Mouse (Mus musculus) layer of hippocampus, adult 9-11 months (tissue): ENCODE results near the gene Scml4.

ENCODE experiments used
- DNase-seq: peaks from one replicate; pipeline ENCODE4 v3.0.0; 2022

Gene Scml4

DNA sequence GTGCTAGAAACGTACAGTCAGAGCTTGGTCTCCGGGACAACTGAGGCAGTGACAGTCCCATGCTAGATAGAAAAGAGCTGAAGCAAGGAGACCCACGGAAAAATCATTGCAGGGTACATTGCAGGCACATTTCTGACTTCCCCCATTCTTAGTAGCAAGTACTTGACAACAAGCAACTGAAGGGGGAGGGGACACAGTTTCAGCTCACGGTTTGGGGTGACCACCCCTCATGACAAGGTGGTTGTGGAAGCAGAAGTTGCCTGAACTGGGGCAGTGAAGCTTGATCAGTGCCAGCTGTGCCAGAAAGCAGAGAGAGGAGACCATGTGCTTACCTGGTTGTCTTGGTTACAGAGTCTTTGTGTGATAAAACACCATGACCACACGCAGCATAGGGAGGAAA lies 93.4 kb downstream of the Scml4 start:
- no peak for DNase-seq

GRCm38 (mm10) chr10:42955205-42955604 lies 95.0 kb downstream of the Scml4 start:
- DNase-seq: no peak

DNA sequence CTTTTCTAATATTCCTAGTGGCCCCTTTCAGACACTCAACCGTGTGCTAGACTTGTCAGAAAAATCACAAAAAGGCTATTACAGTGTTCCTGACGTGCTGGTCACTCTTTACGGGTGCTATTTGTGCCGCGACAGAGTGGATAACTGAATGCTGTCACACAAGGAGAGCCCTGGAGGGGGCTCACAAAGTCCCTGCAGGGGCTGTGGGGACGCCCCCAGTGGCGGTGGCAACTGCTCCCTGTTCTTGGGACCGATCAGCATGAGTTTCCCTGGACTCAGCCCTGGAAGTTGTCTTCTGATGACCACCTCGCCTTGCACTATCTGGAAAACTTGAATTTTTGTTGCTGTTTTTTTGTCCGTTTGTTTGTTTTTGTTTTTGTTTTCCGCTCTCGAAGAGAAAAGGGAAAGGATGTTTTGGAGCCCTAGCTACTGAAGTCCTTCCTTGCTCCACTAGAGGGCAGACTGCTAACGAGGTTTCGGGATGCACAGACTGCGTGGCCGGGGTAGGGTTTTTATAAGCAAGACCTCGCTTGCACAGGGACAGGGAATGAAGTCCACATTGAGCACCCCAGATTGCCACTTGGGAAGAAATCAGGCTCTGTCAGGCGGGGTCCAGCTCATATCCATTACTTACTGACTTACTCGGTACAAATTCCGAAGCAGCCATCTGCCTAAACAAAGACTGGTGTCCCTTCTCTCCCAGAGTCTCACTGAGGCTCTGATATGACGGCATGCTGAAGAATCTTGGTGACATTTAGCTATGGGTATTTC lies 97.9 kb downstream of the Scml4 start:
- DNase-seq: peak; percentile 26

- DNase-seq: no peak
Observed at GRCm38 (mm10) chr10:42958686-42959085, 98.5 kb downstream of the Scml4 start.

DNA sequence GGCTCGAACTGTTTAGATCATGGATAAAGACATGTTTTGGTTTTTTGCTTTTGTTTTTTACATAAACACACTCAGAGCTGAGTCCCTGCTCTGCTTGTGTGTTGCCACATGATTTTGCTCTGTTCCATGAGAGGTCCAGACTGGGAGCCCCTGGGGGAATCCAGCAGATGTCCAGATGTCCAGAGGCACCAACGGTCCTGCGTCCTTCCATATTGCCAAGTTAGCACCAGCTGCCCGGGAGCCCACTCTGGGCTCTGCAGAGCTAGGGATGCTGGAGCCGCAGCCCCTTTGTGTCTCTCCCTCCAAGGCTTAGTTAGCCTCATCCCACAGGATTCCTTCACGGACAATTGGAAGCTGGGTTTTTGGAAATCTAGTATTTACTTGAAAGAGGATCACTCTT lies 101.6 kb downstream of the Scml4 start:
- no peak for DNase-seq

- DNase-seq: no peak
Observed at GRCm38 (mm10) chr10:42962181-42962601, 102.0 kb downstream of the Scml4 start.

GRCm38 (mm10) chr10:42962655-42963054 lies 102.5 kb downstream of the Scml4 start:
- DNase-seq: no peak

DNA sequence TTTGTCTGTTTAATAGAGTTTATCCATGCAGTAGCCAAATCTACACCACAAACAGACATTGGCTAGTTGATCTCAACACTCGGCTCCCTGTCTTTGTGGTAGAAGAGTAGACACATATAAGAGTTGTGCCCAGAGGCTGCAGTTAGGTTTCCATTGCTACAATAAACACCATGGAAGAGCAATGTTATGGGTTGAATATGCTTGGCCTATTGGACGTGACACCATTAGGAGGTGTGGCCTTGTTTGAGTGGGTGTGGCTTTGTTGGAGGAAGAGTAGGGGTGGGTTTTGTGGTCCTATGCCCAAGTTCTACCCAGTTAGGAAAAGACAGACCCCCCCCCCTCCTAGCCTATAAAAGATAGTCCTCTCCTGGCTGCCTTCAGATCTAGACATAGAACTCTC lies 102.9 kb downstream of the Scml4 start:
- DNase-seq: no peak

DNA sequence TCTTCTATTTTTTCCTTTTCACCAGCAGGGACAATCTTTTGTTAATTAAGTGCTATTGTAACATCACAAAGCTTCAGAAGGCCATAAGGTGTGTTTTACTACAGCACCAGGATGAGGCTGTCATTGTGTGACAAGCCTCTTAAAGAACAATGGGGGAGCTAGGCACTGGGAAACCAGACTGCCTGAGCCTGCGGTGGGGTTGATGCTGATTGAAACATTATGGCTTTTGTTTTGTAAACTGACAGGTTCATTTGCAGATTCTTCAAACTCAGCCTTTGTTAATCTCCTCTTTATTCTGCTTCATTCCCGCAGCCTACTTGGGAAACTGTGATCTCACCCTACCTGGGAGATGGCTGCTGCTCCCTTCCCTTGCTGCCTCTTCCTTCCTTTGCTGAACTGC lies 108.2 kb downstream of the Scml4 start:
- DNase-seq: no peak

DNA sequence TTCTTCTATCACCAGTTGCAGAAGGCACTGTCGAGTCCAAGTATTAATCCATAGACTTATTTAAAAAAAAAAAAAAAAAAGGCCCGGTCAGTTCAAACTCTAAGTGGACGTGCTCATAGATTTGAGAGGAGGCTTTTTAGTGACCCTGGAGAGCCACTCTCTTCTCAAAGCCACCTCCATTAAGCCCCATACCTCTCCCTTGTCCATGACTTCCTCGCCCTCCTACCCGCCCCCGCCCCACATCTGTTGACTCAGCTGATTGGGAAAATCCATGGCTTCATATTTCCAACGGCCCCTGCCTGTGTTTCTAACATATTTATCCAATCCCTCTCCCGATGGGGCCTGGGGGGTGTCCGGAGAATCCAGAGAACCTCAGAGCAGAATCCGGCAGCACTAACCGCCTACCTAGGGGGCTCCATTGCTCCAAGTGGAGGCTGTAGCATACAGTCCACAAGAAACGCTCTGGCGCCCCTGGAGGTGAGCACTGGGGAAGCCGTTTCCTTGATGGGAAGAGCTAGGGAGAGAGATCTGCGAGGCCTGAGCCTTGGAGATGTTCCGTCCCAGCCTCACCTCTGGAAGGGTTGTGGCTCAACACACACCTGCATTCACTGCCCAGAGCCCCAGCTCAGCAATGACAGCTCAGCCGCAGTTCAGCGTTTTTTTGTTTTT lies 112.5 kb downstream of the Scml4 start:
- DNase-seq: no peak

GRCm38 (mm10) chr10:42973537-42973936 lies 113.4 kb downstream of the Scml4 start:
- no peak for DNase-seq

DNA sequence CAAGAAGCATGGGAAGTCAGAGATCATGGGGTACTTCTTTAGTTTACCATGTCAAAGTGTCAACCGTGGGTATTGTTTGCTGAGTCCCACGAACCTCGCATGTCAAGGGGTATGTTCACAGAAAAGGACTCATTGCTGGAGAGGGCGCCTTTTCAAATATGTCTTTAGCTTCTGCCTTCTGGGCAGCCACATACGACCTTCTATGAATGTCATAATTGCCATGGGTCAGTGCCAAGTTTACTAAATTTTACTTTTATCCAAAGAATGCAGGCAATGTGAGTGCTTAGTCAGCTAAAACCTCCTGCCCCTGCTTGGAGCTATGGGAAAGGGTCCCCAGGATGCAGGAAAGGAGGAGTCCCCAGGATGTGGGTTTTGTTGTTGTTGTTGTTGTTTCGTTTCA lies 116.4 kb downstream of the Scml4 start:
- no peak for DNase-seq

DNA sequence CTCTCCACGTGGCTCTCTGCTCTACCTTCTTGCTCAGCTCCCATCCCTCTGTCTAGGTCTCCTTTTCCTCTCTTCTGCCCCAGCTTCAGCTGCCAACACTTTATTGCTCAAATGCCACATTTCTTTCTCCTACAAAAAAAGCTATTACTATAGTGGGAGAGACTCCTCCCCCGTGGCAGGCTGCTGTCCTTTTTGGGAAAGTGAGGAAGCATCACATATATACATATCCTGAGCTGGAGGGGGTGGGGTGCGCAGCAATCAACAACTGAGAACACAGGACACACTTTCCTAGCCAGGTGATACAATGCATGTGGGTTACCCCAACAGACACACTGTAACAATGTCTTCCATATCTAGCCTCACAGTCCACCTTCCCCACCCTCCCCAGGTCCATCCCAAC lies 118.2 kb downstream of the Scml4 start:
- DNase-seq: no peak

DNA sequence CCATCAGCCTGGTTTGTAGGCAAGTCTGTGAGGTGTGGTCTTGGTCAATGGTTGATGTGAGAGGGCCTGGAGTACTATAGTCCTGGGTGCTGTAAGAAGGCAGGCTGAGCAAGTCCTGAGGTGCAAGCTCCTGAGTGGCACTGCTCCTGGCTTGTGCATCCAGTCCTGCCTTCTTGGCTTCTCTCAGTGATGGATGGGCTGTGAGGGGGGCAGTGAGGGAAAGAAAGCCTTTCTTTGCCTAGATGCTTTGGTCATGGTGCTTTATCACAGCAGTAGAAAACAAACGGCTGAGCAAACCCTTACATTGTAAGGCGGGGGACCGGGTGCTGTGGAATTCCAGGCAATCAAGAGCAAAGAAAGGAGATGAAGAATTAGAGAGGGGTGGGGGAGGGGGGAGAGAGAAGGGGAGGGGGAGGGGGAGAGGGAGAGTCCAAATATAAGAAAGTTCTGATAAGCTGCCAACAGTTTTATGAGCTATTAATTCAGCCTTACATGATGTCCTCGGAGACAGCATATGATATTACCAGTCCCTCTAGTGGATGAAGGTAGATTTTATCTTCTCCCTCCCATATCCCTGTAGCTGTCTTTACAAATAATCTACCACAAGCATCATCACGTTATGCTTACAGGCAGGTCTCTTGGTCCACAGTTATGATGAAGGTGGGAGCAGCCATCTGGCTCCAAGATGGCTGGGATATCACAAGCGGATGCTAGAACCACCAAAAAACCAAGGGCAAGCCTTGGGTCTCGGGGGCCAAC lies 121.0 kb downstream of the Scml4 start:
- no peak for DNase-seq

DNA sequence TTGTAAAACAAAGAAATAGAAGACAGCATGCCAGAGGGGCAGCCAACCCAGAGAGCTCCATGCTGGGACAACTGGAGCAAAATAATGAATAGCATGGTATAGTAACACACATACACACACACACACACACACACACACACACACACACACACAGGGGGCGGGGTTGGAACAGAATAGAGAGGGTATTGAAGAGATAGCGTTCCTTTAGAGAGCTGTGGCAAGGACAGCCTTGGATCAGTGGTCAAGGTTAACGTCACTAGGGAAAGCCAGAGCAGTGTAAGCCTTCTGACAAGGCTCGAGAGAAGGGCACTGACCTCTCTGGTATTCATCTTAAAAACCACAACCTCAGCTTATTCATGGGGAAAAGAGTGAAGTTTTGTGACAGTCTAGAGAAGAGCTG lies 124.7 kb downstream of the Scml4 start:
- no peak for DNase-seq

DNA sequence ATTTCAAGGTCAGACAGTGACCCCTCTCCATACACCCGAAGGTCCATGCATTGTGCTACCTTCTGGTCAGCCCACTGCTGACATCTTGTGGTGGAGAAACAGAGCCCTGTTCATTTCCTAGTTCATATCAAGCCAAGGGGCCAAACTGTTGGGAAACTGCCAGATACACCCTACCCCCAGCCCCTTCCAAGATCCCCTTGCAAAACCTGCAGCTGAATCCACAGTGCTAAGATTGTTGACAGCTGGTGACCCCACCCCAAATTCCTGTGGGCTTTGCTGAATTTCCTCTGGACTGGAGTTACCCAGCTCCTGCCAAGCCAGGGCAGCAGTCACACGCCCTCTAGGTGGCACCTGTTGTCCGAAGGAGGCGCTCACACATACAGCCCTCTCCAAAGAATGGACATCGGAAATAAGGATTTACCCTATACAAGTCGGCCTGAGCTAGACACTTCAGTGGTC lies 127.5 kb downstream of the Scml4 start:
- no peak for DNase-seq

DNA sequence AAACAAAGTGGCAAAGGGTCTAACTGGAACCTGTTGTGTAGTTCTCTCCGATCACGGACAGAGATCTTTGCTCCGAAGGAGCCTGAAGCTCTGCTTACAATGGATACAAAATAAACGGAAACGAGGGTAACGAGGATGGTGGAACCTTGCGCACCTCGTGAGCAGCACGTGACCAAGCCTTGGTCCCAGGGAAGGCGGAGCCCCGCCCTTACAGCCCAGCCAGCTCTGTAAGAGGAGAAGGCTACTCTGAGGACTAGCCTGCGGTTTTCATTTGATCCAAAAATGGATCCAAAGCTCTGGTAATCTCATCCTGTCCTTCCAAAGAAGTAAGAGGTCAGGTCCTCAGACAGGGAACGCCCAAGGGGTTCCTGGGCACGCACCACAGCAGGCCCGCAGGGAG lies 128.5 kb downstream of the Scml4 start:
- no peak for DNase-seq

DNA sequence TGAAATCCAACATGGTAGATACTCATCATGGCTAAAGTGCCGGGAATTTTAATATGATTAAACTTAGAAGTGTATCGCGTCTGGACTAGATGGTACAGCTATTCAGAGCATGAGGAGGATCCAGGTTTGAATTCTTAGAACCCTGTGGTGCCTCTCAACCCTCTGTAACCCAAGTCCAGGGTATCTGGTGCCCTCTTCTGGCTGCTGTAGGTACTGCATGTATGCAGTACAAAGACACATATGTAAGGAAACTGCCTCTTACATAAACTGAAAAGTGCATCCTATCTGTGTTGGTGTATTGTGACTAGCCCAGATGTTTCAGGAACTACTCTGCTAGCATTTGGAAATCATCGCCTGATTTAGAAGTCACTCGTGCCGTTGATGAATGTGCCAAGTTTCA lies 129.7 kb downstream of the Scml4 start:
- no peak for DNase-seq

- DNase-seq: no peak
Observed at GRCm38 (mm10) chr10:42991018-42991417, 130.8 kb downstream of the Scml4 start.

- DNase-seq: no peak
Observed at GRCm38 (mm10) chr10:42994331-42994782, 134.2 kb downstream of the Scml4 start.

GRCm38 (mm10) chr10:42995484-42995895 lies 135.3 kb downstream of the Scml4 start:
- no peak for DNase-seq

- no peak for DNase-seq
Observed at GRCm38 (mm10) chr10:42997278-42997677, 137.1 kb downstream of the Scml4 start.

DNA sequence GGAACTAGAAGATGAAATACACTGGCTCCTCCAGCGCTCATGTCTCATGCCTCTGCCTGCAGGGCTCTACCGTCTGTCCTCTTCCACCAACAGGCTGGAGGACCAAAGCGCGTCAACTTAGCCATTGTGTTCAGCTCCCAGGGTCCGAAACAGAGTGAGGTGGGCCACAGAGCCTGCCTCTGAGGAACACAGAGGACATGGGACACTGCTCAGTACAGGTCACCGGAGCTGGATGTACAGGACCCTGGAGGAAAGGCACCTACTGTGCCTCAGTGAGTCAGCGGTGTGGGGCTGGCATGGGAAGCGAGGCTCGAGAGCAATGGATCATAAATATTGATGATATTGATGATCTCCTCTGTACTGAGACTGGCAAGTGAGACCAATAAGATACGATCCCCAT lies 139.2 kb downstream of the Scml4 start:
- DNase-seq: no peak

DNA sequence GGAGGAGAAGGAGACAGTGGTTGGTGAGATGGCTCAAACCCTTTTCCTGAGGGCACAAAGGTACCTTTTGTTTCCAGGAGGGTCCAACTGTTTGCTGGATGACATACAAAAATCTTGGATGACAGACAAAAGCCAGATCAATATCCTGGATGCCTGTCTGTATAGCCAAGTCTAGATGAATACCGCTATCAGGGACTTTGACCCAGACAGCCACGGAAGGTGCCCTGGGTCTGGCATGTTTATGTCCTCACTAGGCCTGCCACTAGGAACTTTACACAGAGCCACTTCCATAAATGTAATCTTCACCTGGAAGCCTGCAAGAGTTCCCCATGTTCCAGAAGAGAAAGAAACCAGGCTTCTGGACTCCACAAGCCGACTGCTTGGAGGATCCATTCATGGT lies 141.3 kb downstream of the Scml4 start:
- DNase-seq: no peak
